Mouse (Mus musculus) mouse embryonic stem cell (cell line): ENCODE measurements at regions not wholly inside any gene's neighbourhood (a gene's known extent, or its start where the extent isn't known, plus 50 kb on each side); places are given as distances from the start of the nearest gene placed in this dataset.
"Not testable (repeated sequence)": the region's sequence is repeated elsewhere in the genome, so short reads cannot be mapped to it uniquely, and the experiment has no call there.

Experiments
- in situ Hi-C, 2 experiments: fragments of 300-500 bp; cut with MboI; formaldehyde crosslinking; loops; 1 replicate in 1 of 2; 3 replicates in 1 of 2; pipeline ENCODE4 v1.14.3; 2019 to 2020; ENCODE audit warnings: low sequenced_read_pairs in 2 of 2, low pct_unique_long_range_greater_than_20kb in 1 of 2, mixed read lengths in 1 of 2; ENCODE audit not compliant: unreplicated experiment in 1 of 2

DNA sequence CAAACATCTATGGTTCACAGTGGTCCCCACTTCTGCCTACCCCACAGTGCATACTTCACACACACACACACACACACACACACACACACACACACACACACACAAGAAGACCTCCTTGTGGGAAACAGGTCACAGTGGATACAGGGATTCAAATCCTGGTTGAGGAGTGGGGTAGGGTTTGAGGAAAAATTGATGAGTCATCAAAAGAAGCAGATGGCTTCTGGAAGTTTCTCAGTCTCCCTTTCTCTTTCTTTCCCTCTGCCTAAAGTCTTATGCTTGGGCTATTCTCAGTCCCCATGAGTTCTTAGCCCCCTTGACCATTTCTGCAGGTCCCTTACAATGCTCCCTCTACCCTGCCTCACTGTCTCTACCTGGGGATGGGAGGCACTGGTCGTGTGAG lies 56.4 kb downstream of the Rassf10 start:
- in situ Hi-C loops: no loop called here

DNA sequence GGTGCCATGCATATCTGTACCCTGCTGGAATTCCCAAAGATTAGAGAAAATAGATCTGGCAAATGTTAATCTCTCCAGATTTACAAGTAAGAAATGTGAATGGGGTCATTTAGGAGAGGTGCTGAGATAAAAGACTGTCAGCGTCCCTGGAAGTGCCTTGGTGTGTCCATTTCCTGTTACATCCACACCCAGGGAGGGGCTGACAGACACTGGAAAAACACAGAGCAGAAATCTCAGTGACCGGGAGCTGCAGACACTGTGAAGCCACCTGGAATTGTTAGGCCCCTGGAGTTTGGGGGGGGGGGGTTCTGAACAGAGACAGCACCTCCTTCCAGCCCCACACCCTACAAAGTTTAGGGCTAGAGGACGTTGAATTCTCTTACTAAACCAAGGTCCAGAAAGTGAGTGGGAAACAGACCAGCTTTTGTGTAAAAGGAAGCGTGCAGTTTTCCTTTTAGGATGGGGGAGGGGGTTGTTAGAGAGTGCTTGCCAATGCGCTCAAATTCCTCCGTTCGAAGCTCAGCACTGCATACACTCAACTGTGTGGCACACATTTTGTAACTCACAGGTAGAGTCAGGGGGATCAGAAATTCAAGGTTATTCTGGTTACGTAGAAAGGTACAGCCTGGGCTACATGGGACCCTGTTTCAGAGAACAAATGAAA lies 63.5 kb downstream of the Rassf10 start:
- in situ Hi-C loops: no loop called here

DNA sequence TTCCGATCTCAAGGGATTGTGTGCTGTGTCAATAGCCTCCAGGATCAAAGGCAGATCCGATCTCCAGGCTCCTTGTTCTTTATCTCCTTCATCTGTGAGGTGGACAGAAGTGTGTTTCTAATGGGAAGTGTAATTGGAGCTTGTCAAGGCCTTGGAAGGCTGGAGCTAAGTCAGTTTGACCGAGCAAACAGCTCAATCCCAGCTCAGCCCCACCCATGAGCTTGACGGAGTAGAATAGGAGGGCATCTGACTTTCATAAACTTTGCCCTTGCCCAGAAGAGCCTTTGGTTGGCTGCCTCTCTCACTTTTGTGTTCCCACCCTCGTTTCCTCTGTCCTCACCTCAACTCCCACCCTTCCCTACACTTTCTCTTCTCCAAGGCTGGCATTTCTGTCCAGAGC lies 67.7 kb downstream of the Rassf10 start:
- in situ Hi-C loops: no loop called here

DNA sequence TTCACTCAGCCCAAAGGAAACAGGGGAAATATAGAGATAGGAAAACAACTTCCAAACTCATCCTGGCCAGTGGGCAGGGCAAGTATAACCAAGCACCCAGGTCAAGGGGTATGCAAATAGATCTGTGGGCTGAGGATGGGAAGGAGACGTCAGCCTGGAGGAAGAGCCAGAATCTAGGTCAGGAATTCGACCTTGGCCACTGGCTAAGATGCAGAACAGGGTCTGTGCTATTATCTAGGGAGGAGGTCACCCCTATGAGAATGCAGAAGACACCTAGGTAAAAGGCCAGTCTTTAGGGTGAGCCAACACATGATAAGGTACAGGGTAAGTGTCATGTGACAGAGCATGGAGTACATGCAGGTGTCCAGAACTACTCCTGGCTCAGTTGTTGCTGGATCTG lies 68.8 kb downstream of the Rassf10 start:
- in situ Hi-C loops: no loop called here

DNA sequence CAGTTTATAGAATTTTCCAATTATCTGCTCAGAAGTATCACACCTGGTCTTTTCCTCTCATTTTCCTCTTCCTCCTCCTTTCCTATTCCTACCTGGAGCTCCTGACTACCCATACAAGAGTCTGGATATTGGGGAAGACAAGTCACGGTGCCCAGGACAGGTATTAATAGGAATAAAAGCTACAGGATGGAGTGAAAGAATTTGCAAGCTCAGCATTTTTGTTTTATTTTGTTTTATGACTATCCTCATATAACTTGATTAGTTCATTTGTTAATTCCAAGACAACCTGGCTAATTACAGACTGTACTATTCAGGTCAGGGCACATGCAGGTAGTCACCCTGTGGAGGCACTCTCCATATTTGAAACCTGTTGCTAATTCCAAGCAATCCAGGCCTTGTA lies 72.0 kb downstream of the Rassf10 start:
- in situ Hi-C loops: no loop called here

DNA sequence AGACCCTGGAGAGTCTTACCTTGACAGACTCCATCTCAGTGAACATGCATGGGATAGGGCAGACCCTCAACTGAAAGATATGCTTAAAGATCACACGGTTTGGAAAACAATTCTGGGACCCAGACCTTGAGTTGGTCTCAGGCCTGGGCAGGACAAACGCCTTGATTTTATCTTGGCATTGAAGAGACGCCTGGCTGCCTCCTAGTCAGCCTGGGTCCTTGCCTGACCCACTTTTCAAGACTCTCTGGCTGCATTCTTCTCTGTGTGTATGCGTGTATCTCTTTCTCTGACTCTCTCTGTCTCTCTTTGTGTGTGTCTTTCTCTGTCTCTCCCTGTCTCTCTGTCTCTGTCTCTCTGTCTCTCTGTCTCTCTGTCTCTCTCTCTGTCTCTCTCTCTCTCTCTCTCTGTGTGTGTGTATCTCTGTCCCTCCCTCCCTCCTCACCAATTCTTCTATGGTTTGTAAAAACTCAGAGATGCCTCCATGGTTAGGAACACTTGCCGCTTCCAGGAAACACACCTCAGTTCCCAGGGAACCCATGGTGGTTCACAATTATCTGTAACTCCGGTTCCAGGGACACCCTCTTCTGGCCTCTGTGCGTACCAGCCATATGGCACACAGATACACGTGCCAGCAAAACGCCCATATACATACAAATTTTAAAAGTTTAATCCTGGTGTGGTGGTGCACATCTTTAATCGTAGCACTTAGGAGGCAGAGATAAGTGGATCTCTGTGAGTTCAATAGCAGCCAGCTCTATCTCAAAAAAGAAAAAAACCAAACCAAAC lies 72.7 kb downstream of the Rassf10 start:
- in situ Hi-C loops: no loop called here

DNA sequence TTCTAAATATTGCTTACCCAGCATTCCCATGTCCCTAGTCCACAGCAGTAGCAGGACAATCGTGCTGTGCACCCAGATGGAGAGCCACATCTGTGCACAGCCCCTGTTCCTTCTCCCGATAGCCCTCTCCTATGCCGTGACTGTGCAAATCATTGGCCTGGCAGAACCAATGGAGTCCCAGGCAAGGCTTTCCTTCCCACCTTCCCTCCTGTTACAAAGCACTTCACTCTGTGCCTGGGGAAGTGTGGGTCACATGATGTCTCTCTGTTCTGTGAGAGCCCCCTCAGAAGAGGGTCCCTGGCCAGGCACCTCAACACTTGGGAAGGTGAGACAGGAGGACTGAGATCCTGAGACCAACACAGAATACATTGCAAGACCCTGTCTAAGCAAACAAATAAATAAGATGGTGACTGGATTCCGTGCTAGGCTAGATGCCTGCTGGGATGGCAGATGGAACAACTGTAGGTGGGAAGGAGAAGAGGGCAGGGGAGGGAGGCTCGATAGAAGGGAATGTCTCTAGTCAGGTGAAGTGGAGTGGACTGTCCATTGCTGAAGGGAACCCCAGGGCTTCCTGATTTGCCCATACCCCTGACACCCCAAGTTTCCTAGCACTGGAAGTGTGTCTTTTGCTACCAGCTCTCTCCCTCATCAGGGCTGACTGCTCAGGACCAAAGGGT lies 73.5 kb downstream of the Rassf10 start:
- in situ Hi-C loops: no loop called here

DNA sequence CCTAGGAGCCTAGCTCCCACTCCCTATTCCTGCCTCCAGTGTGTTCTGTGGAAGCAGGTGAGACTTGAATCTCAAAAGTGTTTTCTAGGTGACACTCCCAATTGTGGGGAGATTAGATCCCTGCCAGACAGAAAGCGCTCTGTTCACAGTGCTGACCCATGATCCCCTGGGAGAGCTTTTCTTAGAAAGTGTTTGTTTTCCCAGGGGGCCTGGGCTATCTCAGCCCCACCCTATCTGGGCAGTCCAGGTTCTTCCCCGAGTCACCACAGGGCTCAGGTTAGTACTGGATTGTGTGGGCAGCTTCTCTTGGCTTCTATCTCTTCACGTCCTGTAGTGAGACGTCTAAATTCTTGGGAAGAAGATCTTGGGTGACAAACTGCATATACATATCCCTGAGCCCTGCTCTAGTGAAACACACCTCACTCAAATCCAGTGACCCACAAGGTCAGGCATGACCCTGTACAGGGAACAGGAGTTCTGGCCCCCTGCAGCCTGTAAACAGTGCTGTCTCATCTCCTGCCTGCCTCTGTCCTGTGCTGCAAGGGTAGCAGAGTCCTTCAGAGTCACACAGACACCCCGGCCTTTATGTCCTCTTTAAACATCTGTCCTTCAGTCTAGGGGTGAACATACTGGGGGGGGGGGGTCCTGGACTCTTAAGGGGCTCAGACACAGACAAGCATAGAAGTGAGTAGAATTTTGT lies 76.4 kb downstream of the Rassf10 start:
- in situ Hi-C loops: no loop called here

DNA sequence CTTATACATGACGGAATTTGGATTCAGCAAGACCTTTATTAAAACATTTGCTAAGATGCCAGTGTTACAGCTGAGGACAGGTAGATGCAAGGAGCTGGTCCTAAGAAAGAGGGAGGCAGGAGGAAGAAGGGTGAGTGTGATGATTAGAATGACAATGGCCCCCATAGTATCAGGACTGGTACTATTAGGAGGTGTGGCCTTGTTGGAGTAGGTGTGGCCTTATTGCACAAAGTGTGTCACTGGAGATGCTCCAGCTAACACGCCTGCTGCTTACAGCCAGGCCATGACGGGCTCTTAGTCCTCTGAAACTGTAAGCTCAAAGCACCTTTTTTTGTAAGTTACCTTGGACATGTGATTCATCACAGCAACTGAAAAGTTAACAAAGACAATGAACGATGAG lies 82.0 kb downstream of the Rassf10 start:
- in situ Hi-C loops: no loop called here

DNA sequence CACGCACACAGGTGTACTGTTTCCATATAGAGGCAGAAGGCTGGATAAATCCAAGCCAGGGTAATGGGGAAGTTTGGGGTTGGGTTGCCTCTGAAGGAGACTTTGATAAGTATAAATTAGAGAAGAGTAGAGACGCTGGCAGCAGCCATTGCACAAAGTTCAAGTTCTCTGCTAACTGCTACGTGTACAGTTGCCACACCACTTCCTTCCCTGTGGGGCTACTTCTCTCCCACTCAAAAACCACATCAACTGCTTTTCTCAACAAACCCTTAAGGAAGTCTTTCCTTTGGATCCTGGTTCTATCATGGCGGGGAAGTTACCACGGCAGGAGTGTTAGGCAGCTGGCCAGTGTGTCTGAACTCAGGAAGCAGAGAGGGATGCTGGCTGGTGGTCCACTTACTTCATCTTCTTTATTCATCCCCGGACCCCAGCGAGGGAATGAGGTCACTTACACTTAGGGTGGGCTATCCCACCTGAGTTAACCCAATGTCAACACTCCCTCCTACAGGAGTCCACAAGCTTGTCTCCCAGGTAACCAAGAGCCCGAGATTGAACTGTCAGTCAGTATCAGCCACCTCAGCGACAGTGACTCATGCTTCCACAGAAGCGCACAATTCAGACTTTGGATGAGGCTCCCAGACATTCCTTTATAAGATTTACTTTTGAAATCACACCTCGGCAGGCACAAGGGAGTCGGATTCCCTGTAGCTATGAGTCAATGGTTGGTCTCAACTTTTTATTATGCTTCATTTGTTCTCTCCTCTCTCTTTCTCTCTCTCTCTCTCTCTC lies 84.3 kb downstream of the Rassf10 start:
- in situ Hi-C loops: no loop called here

DNA sequence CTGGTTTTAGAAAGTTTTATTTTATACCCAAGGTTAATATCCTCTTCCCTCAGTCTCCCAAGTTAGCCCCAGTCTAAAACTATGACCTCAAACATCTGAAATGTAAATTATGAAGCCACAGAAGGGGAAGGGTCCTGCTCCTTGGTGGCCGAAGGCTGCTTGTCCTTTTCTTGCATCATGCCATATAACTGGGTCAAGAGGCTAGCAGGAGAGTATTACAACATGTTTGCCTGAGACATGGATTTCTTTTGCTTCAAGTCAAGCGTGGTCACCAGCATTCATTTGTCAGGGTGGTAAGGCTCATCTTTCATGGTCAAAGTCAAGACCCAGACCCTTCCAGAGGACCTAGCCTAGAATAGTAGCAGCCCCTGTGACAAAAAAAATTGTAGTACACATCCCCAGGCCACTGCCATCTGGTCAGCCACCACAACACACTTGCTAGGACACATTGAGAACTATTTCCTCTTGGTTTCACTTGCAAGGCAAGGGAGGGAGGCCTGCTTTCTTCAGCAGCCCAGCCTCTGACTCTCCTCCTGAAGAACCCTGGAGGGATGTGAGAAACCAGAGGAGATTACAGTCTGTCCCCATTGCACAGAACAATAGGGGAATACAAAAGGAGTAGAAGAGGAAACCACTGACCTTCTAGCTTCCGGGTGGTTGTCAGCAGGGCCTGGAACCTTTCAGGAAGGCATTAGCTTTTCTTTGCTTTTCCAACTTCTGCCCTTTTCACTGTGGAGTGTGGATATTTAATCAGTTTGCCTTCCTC lies 85.3 kb downstream of the Rassf10 start:
- in situ Hi-C loops: no loop called here

DNA sequence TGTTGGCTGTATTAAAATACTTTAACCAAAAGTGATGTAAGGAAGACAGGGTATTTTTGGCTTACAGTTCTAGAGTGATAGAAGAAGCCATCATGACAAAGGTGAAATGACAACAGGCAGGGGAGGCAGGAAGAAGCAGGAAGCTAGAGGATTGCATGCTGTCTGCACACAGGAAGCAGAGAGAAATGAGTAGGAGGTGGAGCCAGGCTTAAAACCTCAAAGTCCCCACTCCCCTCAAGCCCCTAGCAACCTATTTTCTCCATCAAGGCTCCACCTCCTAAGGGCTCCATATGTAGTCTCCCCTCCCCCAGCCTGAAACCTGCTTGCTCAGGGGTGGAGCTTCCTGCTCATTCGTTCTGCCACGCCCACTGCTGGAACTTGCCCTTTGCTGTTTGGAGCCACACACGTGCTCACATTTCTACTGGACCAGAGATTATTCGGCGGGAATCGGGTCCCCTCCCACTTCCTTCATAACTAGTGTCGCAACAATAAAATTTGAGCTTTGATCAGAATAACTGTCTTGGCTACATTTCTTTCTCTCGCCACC lies 91.9 kb downstream of the Rassf10 start:
- in situ Hi-C loops: not testable (repeated sequence)

DNA sequence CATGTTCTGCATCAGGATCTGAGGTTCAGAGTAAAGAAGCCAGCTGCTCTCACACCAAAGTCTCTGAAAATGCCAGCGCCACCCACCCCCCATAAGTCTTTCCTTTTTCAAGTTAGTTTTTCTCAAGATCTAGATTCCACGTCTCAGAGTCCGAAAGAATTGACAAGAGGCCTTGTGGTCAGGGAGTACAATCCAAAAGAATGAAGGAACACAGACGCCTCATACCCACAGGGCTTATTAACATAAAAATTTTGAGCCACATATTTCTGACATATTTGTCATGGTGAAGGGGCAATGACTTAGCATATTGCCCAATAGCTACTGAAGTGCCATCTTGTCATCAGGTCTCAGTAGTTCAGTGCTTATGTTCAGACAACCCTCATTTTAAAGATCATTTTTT lies 92.6 kb downstream of the Rassf10 start:
- in situ Hi-C loops: no loop called here

DNA sequence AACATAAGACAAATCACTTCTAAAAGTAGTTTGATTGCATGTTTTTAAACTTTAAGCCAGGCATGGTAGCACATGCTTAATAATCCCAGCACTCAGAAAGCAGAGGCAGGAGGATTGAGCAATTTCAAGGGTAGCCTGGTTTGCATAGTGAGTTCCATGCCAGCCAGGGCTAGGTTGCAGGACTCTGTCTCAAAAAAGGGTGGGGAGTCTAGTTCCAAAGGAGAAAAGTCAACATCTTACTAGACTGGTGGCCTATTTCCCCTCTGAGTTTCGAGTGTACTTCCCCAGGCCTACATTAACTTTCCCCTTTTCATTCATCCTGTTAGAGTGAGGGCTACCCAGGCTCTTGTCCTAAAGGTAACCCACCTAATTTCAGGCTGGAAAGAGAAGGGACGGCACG lies 93.8 kb downstream of the Rassf10 start:
- in situ Hi-C loops: no loop called here

DNA sequence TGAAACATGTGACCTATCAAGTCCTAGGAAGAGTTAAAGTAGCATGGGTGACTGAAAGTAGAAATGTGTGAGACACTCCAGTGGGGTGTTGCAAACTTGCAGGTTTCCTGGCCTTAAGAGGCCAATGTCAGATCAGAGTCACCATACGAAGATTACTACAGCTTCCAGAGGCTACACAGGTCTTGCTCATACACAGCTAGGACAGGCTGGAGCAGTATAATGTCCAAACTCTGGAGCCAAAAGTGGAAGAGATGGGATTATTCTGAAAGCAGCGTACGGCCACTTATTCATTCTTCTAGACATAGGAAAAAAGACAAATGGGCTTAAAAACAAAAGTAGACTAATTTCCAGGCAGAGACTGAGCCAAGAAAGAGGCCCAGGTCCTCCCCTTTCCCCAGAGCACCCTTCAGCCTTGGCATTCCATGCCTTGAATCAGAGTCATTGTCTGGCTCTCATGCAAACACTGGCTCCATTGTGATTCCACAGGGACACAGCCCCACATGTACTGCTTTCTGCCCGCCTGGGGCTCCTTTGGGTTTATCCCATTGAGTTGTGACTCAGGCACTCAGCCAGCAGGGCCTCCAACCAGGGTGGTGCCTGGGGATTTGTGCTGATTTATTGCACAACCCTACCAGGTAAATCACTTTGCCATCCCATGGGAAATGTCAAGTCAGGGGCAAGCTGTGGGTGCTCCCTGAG lies 94.5 kb downstream of the Rassf10 start:
- in situ Hi-C loops: no loop called here

DNA sequence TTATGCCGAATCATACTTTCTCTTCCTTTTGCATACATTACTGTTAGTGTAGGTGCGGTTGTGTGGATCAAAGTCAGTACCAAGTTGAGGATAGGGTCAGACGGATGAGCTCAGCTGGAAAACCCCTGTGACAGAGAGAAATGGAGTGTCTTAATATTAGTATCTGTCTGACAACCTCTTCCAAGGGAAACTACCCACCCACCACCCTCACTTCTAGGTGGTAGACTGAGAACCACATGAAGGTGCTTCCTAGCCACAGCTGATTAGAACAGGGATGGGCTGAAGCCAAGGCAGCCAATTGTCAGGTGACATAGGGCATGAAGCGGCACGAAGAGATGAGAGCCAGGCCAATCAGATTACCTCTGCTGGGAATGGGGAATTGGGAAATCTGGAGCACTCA lies 95.7 kb downstream of the Rassf10 start:
- in situ Hi-C loops: no loop called here

DNA sequence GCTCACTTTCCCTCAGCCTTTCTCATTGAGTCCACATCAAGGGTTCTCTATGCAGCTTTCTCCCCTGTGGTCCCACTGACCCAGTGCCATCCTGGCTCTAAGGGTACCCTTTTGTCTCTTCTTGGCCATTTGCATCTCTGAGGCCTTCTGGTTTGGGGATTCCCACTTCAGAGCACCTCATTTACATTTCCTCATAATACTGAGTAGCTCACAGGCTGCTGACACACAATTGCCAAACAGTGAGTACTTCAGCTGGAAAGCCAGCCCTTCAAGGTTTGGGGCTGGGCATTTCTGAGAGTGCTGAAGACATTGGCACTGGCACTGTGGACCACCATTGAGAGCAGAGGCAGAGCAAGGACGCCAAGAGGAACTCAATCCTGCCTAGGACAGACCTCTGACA lies 99.2 kb downstream of the Rassf10 start:
- in situ Hi-C loops: no loop called here
